Mouse (Mus musculus) midbrain, embryonic 11.5 days (tissue): ENCODE measurements at regions not wholly inside any gene's neighbourhood (a gene's known extent, or its start where the extent isn't known, plus 50 kb on each side); places are given as distances from the start of the nearest gene placed in this dataset.

Experiments
- ATAC-seq: fragments of 200-750 bp; cut with Nextera tagmentation; 2 replicates; pipeline ENCODE4 v1.8.0; 2017; ENCODE audit warnings: moderate TSS enrichment, moderate library complexity; ENCODE audit not compliant: low FRiP score
- DNase-seq: peaks from one replicate; pipeline ENCODE4 v3.0.0; 2015; ENCODE audit warnings: low spot score; ENCODE audit errors: missing footprints
- H3K27ac ChIP-seq: fragments of 300-500 bp; sonication (generic); 2 replicates; pipeline ENCODE4 v1.5.1; 2014; ENCODE audit warnings: low read depth, low read length
- H3K27me3 ChIP-seq: fragments of 300-500 bp; sonication (generic); 2 replicates; pipeline ENCODE4 v1.6.1; 2014; ENCODE audit warnings: mild to moderate bottlenecking, low read length, moderate library complexity, mixed read lengths; ENCODE audit not compliant: control insufficient read depth, insufficient read depth
- H3K36me3 ChIP-seq: fragments of 300-500 bp; sonication (generic); 2 replicates; pipeline ENCODE4 v1.6.1; 2014; ENCODE audit warnings: mild to moderate bottlenecking, low read length, moderate library complexity, mixed read lengths; ENCODE audit not compliant: control insufficient read depth, insufficient read depth
- H3K4me1 ChIP-seq: fragments of 300-500 bp; sonication (generic); 2 replicates; pipeline ENCODE4 v1.6.1; 2014; ENCODE audit warnings: low read length; ENCODE audit not compliant: control insufficient read depth, insufficient read depth
- H3K4me2 ChIP-seq: fragments of 300-500 bp; sonication (generic); 2 replicates; pipeline ENCODE4 v1.6.1; 2014; ENCODE audit warnings: mild to moderate bottlenecking, moderate library complexity
- H3K4me3 ChIP-seq: fragments of 300-500 bp; sonication (generic); 2 replicates; pipeline ENCODE4 v1.5.1; 2014; ENCODE audit warnings: low read depth, low read length
- H3K9ac ChIP-seq: fragments of 300-500 bp; sonication (generic); 2 replicates; pipeline ENCODE4 v1.6.1; 2014; ENCODE audit warnings: low read length
- H3K9me3 ChIP-seq: fragments of 300-500 bp; sonication (generic); 2 replicates; pipeline ENCODE4 v1.6.1; 2016; ENCODE audit warnings: low read length; ENCODE audit not compliant: control insufficient read depth
- WGBS: fragments of 180-500 bp; shearing (Covaris S2); extraction: QIAGEN DNeasy Blood & Tissue Kit; methylation state at CpG from one replicate; pipeline ENCODE4 v1.1.7; 2014; 5-methylcytosine and 5-hydroxymethylcytosine counted together

- Histone ChIP-seq H3K9me3 (no peaks in the 10 kb centered on the region), H3K4me3 (no peak overlapping the region), H3K4me2 (no peak overlapping the region), H3K9ac (no peak overlapping the region), H3K36me3 (no peaks in the 10 kb centered on the region), H3K4me1 (peaks cover 3% of the 10 kb centered on the region), H3K27me3 (no peaks in the 10 kb centered on the region), H3K27ac (peak overlapping the region; percentile 68)
- ATAC-seq (no peak), DNase-seq (peak; percentile 90)
- WGBS = 48% methylated on average over 3 of the region's 3 CpGs
These were observed 468.3 kb upstream of the Mctp2 start for GRCm38 (mm10) chr7:72774771-72775119.

GRCm38 (mm10) chr7:72787306-72787705 lies 480.9 kb upstream of the Mctp2 start:
- DNase-seq (no peak), ATAC-seq (no peak)
- H3K36me3 ChIP-seq = no peaks in the 10 kb centered on the region
- no peaks in the 10 kb centered on the region for H3K27me3 ChIP-seq
- no peak overlapping the region for H3K4me2 ChIP-seq
- H3K9me3 ChIP-seq = no peaks in the 10 kb centered on the region
- H3K4me3 ChIP-seq = no peak overlapping the region
- WGBS = 82% methylated on average over 1 of the region's 1 CpGs
- no peaks in the 10 kb centered on the region for H3K4me1 ChIP-seq
- H3K27ac ChIP-seq = no peak overlapping the region
- H3K9ac ChIP-seq = no peak overlapping the region

- Histone ChIP-seq H3K9me3 (no peaks in the 10 kb centered on the region), H3K27ac (no peak overlapping the region), H3K9ac (no peak overlapping the region), H3K4me3 (no peak overlapping the region), H3K36me3 (no peaks in the 10 kb centered on the region), H3K4me1 (no peaks in the 10 kb centered on the region), H3K27me3 (no peaks in the 10 kb centered on the region), H3K4me2 (no peak overlapping the region)
- no peak for ATAC-seq
- no peak for DNase-seq
- WGBS = 75% methylated on average over 2 of the region's 2 CpGs
These were observed 481.9 kb upstream of the Mctp2 start for GRCm38 (mm10) chr7:72788261-72788660.

- WGBS = 69% methylated on average over 3 of the region's 3 CpGs
- no peaks in the 10 kb centered on the region for H3K9me3 ChIP-seq
- H3K27me3 ChIP-seq = no peaks in the 10 kb centered on the region
- H3K36me3 ChIP-seq = no peaks in the 10 kb centered on the region
- H3K9ac ChIP-seq = no peak overlapping the region
- H3K27ac ChIP-seq = no peak overlapping the region
- no peak overlapping the region for H3K4me3 ChIP-seq
- DNase-seq = no peak
- H3K4me1 ChIP-seq = no peaks in the 10 kb centered on the region
- no peak overlapping the region for H3K4me2 ChIP-seq
- no peak for ATAC-seq
These were observed 515.7 kb upstream of the Mctp2 start for GRCm38 (mm10) chr7:72822142-72822541.

GRCm38 (mm10) chr7:72826597-72826996 lies 520.2 kb upstream of the Mctp2 start:
- Histone ChIP-seq H3K4me1 (no peaks in the 10 kb centered on the region), H3K9me3 (0 out of 2 replicates have a peak, but pooled peaks cover 3% of the 10 kb centered on the region), H3K4me2 (no peak overlapping the region), H3K36me3 (no peaks in the 10 kb centered on the region), H3K9ac (no peak overlapping the region), H3K27me3 (no peaks in the 10 kb centered on the region), H3K4me3 (no peak overlapping the region), H3K27ac (no peak overlapping the region)
- DNase-seq (no peak), ATAC-seq (no peak)
- 78% methylated on average over 3 of the region's 3 CpGs for WGBS

- no peak overlapping the region for H3K4me3 ChIP-seq
- peaks cover 3% of the 10 kb centered on the region; the same call in 1 of the 2 replicates for H3K9me3 ChIP-seq
- no peak overlapping the region; the same call in 1 of the 2 replicates for H3K27ac ChIP-seq
- H3K4me2 ChIP-seq = no peak overlapping the region
- H3K4me1 ChIP-seq = peaks cover 33% of the 10 kb centered on the region
- DNase-seq (no peak), ATAC-seq (no peak)
- no peak overlapping the region for H3K9ac ChIP-seq
- H3K36me3 ChIP-seq = no peaks in the 10 kb centered on the region
- 82% methylated on average over 1 of the region's 1 CpGs for WGBS
- no peaks in the 10 kb centered on the region for H3K27me3 ChIP-seq
These were observed 529.0 kb upstream of the Mctp2 start for GRCm38 (mm10) chr7:72835423-72835822.

- DNase-seq = no peak
- WGBS = 70% methylated on average over 4 of the region's 4 CpGs
- H3K9ac ChIP-seq = no peak overlapping the region
- H3K4me2 ChIP-seq = no peak overlapping the region
- peaks cover 33% of the 10 kb centered on the region for H3K4me1 ChIP-seq
- no peaks in the 10 kb centered on the region for H3K27me3 ChIP-seq
- ATAC-seq = no peak
- H3K9me3 ChIP-seq = peaks cover 3% of the 10 kb centered on the region; the same call in 1 of the 2 replicates
- peak overlapping the region; percentile 25; the same call in 1 of the 2 replicates for H3K27ac ChIP-seq
- no peaks in the 10 kb centered on the region for H3K36me3 ChIP-seq
- H3K4me3 ChIP-seq = no peak overlapping the region
These were observed 529.6 kb upstream of the Mctp2 start for GRCm38 (mm10) chr7:72836026-72836425.

- Histone ChIP-seq H3K27ac (peak overlapping the region; percentile 70), H3K4me2 (no peak overlapping the region), H3K9ac (no peak overlapping the region), H3K4me3 (no peak overlapping the region), H3K9me3 (peaks cover 3% of the 10 kb centered on the region; the same call in 1 of the 2 replicates), H3K36me3 (no peaks in the 10 kb centered on the region), H3K4me1 (peaks cover 33% of the 10 kb centered on the region), H3K27me3 (no peaks in the 10 kb centered on the region)
- DNase-seq = no peak
- peak; percentile 82 for ATAC-seq
- 20% methylated on average over 6 of the region's 6 CpGs for WGBS
These were observed 530.1 kb upstream of the Mctp2 start for GRCm38 (mm10) chr7:72836457-72836985.

GRCm38 (mm10) chr7:72837992-72838655 lies 531.7 kb upstream of the Mctp2 start:
- ATAC-seq = peak; percentile 82
- H3K36me3 ChIP-seq = no peaks in the 10 kb centered on the region
- H3K4me3 ChIP-seq = no peak overlapping the region
- 6% methylated on average over 6 of the region's 6 CpGs for WGBS
- peak overlapping the region; percentile 2; the same call in 1 of the 2 replicates for H3K4me2 ChIP-seq
- no peak overlapping the region for H3K9ac ChIP-seq
- H3K27ac ChIP-seq = peak overlapping the region; percentile 77
- H3K9me3 ChIP-seq = peaks cover 3% of the 10 kb centered on the region; the same call in 1 of the 2 replicates
- no peaks in the 10 kb centered on the region for H3K27me3 ChIP-seq
- peak; percentile 85 for DNase-seq
- H3K4me1 ChIP-seq = peaks cover 33% of the 10 kb centered on the region
